Mouse (Mus musculus): ENCODE measurements around the gene Chdh. TPM values are rescaled to one million over a fixed set of nuclear protein-coding genes. Genes with fewer than 3 reads are reported as not detected.
A peak's percentile ranks its signal among the peaks of the same experiment; 100 is the strongest.

Chdh gene
- polyA plus RNA-seq, 1 experiment from 2014 or later, result 0.42 TPM

DNA sequence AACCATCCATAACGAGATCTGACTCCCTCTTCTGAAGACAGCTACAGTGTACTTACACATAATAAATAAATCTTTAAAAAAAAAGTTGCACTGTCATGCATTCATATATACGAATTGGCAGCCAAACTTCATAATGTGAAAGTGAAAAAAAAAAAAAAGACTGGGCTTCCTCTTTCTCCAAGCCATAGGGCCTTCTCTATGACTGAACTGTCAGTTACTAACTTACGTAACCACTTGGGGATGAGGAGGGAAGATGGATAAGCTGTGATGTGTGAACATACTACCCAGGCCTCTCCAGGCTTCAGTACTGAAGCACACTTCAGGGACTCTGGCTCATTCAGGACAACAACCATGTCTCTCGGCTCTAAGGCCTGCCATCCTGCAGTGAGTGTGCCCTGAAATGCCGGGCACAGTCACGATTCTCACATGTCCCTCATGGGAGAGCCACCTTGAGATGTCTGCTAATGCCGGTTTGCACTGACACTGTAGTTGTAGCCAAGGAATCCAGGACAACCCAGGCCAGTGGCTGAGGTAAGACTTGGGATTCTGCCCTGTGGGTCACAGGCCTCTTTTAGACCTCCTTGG is 34.6 kb downstream of the Chdh start:
- H3K27ac ChIP-seq (replicated peaks), result no peak overlapping the region
- H3K9ac ChIP-seq, result no peak overlapping the region
- H3K4me3 ChIP-seq, result no peak overlapping the region
- H3K27me3 ChIP-seq, result no peaks in the 10 kb centered on the region
- no peaks in the 10 kb centered on the region for H3K4me1 ChIP-seq (replicated peaks)
- ATAC-seq (ENCODE audit: low read depth), result no peak
- H3K9me3 ChIP-seq, result no peaks in the 10 kb centered on the region
- peaks cover 18% of the 10 kb centered on the region for H3K36me3 ChIP-seq
- H3K4me2 ChIP-seq, result no peak overlapping the region
- WGBS, result 92% methylated on average over 7 of the region's 7 CpGs

DNA sequence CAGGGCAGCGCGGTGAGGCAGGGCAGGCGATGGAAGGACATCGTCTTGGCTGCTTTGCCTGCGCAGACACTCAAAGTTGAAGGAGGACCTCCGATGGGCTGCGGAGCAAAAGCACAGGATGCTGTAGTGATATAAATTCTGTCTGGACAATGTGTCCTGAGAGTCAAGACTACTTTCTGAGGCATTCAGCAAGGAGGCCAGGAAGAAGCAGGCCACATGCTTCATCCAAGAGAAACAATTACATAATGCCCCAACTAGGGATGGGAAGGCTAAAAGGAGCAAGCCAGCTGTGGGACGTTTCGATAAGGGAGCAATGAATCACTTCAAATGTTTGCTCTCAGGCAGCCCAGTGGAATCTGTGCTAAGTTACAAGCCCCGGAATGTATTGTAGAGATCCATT is 36.4 kb downstream of the Chdh start:
- Histone ChIP-seq H3K9me3 (no peaks in the 10 kb centered on the region), H3K4me1 (replicated peaks) (no peaks in the 10 kb centered on the region)
- WGBS, result 85% methylated on average over 10 of the region's 10 CpGs

DNA sequence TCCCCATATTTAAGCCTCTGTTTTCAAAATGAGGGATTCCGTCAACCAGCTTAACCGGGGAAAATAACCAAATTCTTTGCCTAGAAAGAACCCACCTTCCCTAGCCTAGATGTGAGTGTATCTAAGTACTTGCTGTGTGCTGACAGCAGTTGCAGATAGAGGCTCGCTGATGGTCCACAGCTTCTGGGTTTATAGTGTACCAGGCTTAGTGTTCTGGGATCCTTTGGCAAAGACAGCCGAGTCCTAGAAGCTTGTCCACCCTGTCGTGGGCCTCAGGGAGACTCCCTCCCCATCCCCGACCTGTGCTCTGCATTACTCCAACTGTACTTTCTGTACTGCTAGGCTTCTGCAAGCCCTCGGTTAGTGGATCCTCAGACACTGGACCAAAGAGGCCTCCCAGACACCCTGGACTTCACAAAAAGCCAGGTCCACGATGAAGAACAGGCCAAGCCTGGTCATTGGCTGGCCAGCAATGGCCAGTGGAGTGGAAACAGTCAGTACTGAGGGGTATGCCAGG is 36.9 kb downstream of the Chdh start:
- no peak overlapping the region for H3K9ac ChIP-seq
- no peak overlapping the region for H3K4me2 ChIP-seq
- no peak overlapping the region for H3K4me3 ChIP-seq
- H3K4me1 ChIP-seq (replicated peaks), result no peaks in the 10 kb centered on the region
- no peak overlapping the region for H3K27ac ChIP-seq (replicated peaks)
- H3K27me3 ChIP-seq, result no peaks in the 10 kb centered on the region
- H3K36me3 ChIP-seq, result peaks cover 19% of the 10 kb centered on the region
- H3K9me3 ChIP-seq, result no peaks in the 10 kb centered on the region
- WGBS, result 86% methylated on average over 8 of the region's 8 CpGs
- ATAC-seq (ENCODE audit: low read depth), result no peak

More for the DNA sequence above, 36.4 kb downstream of the Chdh start:
- H3K9ac ChIP-seq, result no peak overlapping the region
- ATAC-seq (ENCODE audit: low read depth), result no peak
- no peak overlapping the region for H3K27ac ChIP-seq (replicated peaks)
- peaks cover 19% of the 10 kb centered on the region for H3K36me3 ChIP-seq
- no peak overlapping the region for H3K4me3 ChIP-seq
- H3K4me2 ChIP-seq, result no peak overlapping the region
- H3K27me3 ChIP-seq, result no peaks in the 10 kb centered on the region

DNA sequence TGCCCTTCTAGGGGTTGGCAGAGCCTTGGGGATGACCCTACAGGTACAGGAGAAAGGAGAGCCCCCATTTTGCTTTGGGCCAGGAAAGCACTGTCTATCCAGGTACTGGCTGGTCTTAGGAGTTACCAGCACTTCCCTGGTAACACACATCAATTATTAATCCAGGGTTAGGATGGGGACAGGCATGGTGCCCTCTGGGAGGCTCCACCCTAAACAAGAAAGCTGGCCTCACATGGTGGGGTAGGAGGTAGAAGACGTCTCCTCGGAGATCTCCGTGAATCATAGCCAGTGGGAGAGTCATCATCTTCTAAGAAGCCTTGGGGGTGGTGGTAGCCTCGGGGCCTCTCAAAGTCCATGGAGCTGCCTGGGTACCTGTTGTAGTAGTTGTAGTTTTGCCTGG is 38.2 kb downstream of the Chdh start:
- Histone ChIP-seq H3K4me2 (no peak overlapping the region), H3K27me3 (no peaks in the 10 kb centered on the region), H3K4me3 (no peak overlapping the region), H3K36me3 (peaks cover 17% of the 10 kb centered on the region), H3K9me3 (no peaks in the 10 kb centered on the region), H3K27ac (replicated peaks) (no peak overlapping the region), H3K9ac (no peak overlapping the region), H3K4me1 (replicated peaks) (no peaks in the 10 kb centered on the region)
- 89% methylated on average over 4 of the region's 4 CpGs for WGBS
- no peak for ATAC-seq (ENCODE audit: low read depth)

DNA sequence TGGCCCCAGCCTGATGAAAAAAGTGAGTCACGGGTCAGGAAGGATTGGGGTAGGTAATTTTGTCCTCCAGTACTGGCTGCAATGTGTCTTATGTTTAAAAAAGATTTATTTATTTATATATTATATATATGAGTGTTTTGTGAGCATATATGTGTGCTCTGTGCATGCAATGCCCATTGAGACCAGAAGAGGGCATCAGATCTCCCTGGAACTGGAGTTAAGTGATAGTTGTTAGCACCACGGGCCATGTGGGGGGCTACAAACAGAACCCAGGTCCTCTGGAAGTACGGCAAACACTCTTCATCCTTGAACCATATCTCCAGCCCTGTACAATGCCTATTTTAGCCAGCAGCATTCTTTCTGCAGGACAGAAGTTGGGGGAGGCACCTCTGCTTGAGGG is 39.2 kb downstream of the Chdh start:
- no peaks in the 10 kb centered on the region for H3K27me3 ChIP-seq
- no peak for ATAC-seq (ENCODE audit: low read depth)
- H3K4me1 ChIP-seq (replicated peaks), result no peaks in the 10 kb centered on the region
- H3K4me2 ChIP-seq, result no peak overlapping the region
- H3K36me3 ChIP-seq, result peaks cover 8% of the 10 kb centered on the region; the same call in 1 of the 2 replicates
- H3K9me3 ChIP-seq, result no peaks in the 10 kb centered on the region
- H3K4me3 ChIP-seq, result no peak overlapping the region
- WGBS, result 91% methylated on average over 3 of the region's 3 CpGs
- H3K27ac ChIP-seq (replicated peaks), result no peak overlapping the region
- no peak overlapping the region for H3K9ac ChIP-seq

DNA sequence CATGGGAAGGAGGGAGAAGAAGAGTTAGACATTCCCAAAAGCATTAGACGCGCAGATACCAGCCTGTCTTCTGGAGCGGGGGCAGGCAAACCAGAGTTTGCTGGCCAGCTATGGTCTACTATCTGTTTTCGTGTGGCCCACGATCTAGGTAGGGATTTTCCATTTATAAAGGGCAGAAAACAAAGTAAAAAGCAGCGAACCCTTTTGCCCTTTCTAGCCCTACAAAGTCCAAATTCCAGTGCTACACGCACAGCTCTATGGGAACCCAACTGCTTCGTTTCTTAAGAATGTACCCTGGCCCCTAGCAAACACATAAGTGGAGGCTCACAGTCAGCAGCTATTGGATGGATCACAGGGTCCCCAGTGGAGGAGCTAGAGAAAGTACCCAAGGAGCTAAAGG is 41.5 kb downstream of the Chdh start:
- Histone ChIP-seq H3K4me1 (replicated peaks) (no peaks in the 10 kb centered on the region), H3K4me2 (no peak overlapping the region), H3K27me3 (no peaks in the 10 kb centered on the region), H3K36me3 (peaks cover 8% of the 10 kb centered on the region; the same call in 1 of the 2 replicates), H3K4me3 (no peak overlapping the region), H3K27ac (replicated peaks) (no peak overlapping the region), H3K9me3 (no peaks in the 10 kb centered on the region), H3K9ac (no peak overlapping the region)
- ATAC-seq (ENCODE audit: low read depth), result no peak
- 89% methylated on average over 8 of the region's 8 CpGs for WGBS

DNA sequence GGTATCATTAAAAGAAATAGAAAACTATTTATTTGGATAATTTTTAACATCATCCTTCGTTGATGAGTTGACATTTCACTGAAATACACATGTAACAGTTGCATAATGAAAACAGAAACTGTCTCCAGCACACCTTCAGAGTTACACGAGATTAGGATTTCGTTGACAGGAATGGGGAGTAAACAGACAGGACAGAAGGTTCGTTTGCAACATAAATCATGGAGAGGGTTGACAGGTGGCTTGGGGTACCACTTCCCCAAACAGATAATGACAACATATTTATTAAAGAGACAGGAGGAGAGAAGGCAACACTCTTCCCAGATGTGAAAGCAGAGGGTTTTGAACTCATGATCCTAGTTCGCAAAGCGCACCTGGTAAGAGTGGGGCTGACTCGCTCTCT is 46.1 kb downstream of the Chdh start:
- no peaks in the 10 kb centered on the region for H3K9me3 ChIP-seq
- WGBS, result 83% methylated on average over 7 of the region's 7 CpGs

DNA sequence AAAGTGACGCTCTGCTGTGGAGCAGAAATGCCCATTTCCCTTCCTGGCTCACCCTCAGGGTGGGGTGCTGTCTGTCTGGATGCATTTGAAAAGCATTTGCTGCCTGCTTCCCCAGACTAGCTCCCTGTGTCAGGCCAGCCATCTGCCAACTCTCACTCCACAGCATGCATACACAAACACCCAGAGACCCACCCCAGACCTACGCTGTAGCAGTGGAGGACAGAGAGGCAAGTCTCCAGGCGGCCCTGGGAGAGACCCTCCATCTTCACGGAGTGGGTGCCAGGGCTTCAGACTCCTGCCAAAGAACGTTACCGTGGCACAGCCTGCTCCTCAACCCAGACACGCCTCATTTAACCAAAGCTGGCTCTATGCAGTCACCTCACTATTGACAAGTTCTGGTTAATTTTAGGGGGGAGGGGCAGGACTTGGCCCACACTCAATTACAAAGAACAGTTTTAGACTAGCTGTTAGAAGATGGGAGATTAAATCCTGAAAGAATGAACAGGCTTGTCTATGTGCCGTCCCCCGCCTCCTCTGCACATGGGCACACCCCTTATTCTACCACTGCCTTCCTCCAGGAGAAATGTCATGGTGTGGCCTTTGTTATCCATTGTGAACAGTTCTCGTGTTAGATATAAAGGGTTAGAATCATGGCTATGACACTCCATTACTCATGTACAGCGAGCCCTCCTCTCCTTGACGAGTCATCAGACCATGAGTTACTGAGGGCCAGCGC is 47.4 kb downstream of the Chdh start:
- H3K27me3 ChIP-seq, result no peaks in the 10 kb centered on the region
- 0 out of 2 replicates have a peak, but pooled peaks cover 3% of the 10 kb centered on the region for H3K36me3 ChIP-seq
- no peaks in the 10 kb centered on the region for H3K9me3 ChIP-seq
- peak; percentile 91 for ATAC-seq (ENCODE audit: low read depth)
- H3K4me2 ChIP-seq, result no peak overlapping the region
- H3K27ac ChIP-seq (replicated peaks), result peak overlapping the region; percentile 62
- H3K4me1 ChIP-seq (replicated peaks), result peaks cover 11% of the 10 kb centered on the region
- no peak overlapping the region for H3K9ac ChIP-seq
- 42% methylated on average over 13 of the region's 13 CpGs for WGBS
- no peak overlapping the region for H3K4me3 ChIP-seq

More for the DNA sequence above, 46.1 kb downstream of the Chdh start:
- Histone ChIP-seq H3K36me3 (0 out of 2 replicates have a peak, but pooled peaks cover 3% of the 10 kb centered on the region), H3K27me3 (no peaks in the 10 kb centered on the region), H3K4me3 (no peak overlapping the region), H3K9ac (no peak overlapping the region), H3K4me1 (replicated peaks) (peaks cover 11% of the 10 kb centered on the region), H3K4me2 (no peak overlapping the region), H3K27ac (replicated peaks) (no peak overlapping the region)
- ATAC-seq (ENCODE audit: low read depth), result no peak

DNA sequence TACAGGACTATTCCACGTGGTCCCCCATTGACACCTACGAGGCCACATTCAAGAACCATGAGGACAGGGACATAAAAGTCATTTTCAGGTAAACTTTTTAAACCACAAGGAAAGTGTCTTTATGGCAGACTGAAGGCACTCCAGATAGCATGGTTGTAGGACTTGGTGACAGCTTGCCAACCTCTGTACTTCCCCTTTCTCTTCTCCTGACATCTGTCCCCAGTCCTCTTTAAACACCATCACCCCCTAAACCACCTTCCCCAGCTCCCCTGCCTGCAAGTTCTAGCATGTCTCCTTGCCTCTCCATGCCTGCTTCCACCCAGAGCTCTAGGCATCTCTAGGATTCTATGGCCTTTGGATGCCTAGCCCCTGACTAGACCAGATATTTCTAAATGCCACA is 56.0 kb downstream of the Chdh start:
- H3K36me3 ChIP-seq, result no peaks in the 10 kb centered on the region
- no peak overlapping the region for H3K4me3 ChIP-seq
- WGBS, result 84% methylated on average over 2 of the region's 2 CpGs
- no peaks in the 10 kb centered on the region for H3K4me1 ChIP-seq (replicated peaks)
- no peaks in the 10 kb centered on the region for H3K9me3 ChIP-seq
- no peak overlapping the region for H3K9ac ChIP-seq
- H3K27me3 ChIP-seq, result no peaks in the 10 kb centered on the region
- no peak overlapping the region for H3K27ac ChIP-seq (replicated peaks)
- H3K4me2 ChIP-seq, result no peak overlapping the region
- ATAC-seq (ENCODE audit: low read depth), result no peak

DNA sequence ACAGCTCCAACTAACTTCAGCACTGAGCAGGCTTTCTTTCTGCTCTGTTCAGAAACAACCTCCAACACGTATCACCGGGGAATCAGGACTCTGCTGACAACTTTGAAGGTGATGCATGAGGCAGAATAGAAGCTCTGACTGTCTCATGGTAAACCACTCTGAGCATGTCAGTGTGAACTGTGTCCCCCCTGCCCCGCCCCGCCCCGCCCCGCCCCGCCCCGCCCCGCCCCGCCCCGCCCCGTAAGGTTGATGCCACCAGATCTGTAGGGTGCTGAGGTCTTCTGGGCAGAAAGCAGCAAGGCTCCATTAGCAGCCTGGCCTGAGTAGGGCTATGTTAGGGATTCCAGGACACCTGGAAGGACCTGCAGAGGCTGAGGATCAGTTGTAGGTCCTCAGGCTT is 57.9 kb downstream of the Chdh start:
- Histone ChIP-seq H3K9me3 (no peaks in the 10 kb centered on the region), H3K4me2 (no peak overlapping the region), H3K27me3 (no peaks in the 10 kb centered on the region), H3K36me3 (peaks cover 10% of the 10 kb centered on the region; the same call in 1 of the 2 replicates), H3K9ac (no peak overlapping the region), H3K27ac (replicated peaks) (no peak overlapping the region), H3K4me1 (replicated peaks) (no peaks in the 10 kb centered on the region), H3K4me3 (no peak overlapping the region)
- no peak for ATAC-seq (ENCODE audit: low read depth)
- 73% methylated on average over 12 of the region's 12 CpGs for WGBS

DNA sequence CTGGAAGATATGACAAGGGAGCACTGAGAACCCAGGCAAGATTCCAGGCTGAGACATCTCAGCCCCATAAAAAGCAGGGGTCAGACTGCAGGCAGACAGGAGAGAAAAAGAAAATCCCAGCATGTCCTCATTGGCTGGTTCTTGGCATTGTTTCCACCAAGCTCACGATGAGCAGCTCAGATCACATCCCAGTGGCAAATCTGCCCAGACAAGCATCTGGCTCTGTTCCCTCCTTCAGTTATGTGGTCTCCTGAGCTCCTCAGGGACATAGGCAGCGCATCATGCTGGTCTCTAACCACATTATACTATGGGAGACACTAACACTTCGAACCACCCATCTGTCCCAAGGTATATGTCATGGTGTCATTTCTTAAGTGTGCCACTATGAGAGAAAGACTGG is 59.7 kb downstream of the Chdh start:
- Histone ChIP-seq H3K4me3 (no peak overlapping the region), H3K27me3 (no peaks in the 10 kb centered on the region), H3K27ac (replicated peaks) (no peak overlapping the region), H3K4me2 (no peak overlapping the region), H3K4me1 (replicated peaks) (no peaks in the 10 kb centered on the region), H3K36me3 (peaks cover 19% of the 10 kb centered on the region; the same call in 1 of the 2 replicates), H3K9me3 (no peaks in the 10 kb centered on the region), H3K9ac (no peak overlapping the region)
- ATAC-seq (ENCODE audit: low read depth), result no peak
- 61% methylated on average over 3 of the region's 3 CpGs for WGBS

DNA sequence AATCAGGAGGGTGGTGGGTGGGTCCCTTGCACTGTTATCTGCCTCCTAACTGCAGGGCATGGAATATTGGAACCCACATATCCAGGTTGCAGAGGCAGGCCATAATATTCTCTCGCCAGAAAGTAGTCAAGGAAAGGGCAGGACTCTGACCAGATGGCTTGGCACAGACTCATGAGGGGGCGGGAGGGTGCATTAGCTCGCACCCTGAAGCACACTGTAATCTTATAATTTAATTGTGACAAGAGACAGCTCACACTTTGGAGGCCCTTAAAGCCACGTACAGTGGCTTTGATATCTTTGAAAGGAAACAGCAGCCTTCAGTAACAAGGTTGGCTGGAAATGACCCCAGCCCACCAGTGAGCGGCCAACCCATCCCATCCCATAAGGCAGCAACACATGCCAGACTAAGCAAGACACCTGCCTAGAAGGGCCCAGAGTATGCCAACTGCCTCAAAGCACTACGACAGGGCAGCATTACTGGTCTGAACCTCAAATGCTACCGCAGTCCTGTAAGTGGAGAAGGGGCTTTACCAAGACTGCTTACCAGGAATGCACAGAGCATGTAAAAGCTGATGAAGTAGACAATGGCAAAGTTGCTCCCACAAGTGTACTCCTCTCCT is 66.6 kb downstream of the Chdh start:
- no peaks in the 10 kb centered on the region for H3K27me3 ChIP-seq
- H3K9ac ChIP-seq, result no peak overlapping the region
- 86% methylated on average over 7 of the region's 7 CpGs for WGBS
- H3K27ac ChIP-seq (replicated peaks), result no peak overlapping the region
- H3K36me3 ChIP-seq, result peaks cover 33% of the 10 kb centered on the region
- H3K4me2 ChIP-seq, result no peak overlapping the region
- H3K4me3 ChIP-seq, result no peak overlapping the region
- no peak for ATAC-seq (ENCODE audit: low read depth)
- no peaks in the 10 kb centered on the region for H3K4me1 ChIP-seq (replicated peaks)
- H3K9me3 ChIP-seq, result no peaks in the 10 kb centered on the region

Data from neural tube, embryonic 13.5 days (tissue).